Mouse (Mus musculus) C2C12 (cell line): Measurements from ENCODE around the gene Cab39.

Source experiments
- CTCF ChIP-seq: IDR thresholded peaks from one replicate; pipeline ENCODE4 v1.5.1; 2011; ENCODE audit not compliant: control insufficient read depth, insufficient read depth, insufficient read length
- USF1 ChIP-seq: IDR thresholded peaks from one replicate; pipeline ENCODE4 v1.6.1; 2011; ENCODE audit warnings: low read depth, mild to moderate bottlenecking, control low read depth, moderate library complexity

DNA sequence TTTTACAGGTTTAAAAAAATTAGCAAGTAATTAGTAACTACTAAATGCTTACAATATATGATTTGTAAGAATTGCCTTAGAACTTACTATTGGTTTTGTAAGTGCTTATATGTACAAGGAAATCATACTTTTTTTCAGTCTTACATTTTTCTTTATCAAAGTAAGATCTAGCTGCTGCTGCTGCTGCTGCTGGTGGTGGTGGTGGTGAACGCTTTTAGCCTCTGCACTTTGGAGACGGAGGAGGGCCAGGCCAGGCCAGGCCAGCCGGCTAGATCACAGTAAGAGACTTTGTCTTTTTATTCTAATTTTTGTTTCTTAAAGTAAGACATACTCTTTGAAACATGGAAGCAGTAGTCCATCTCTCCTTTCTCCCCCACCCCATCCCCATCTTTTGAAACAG, 2.0 kb downstream of the Cab39 start:
- no peak for TF ChIP-seq CTCF
- no peak for TF ChIP-seq USF1
